Mouse (Mus musculus) ovary, postnatal 10 days (tissue): ENCODE data around the gene Nup62.
A peak's percentile ranks its signal among the peaks of the same experiment; 100 is the strongest.

ENCODE experiments used
- DNase-seq: peaks from one replicate; pipeline ENCODE4 v3.0.0; 2022; ENCODE audit warnings: low spot score

The Nup62 gene

GRCm38 (mm10) chr7:44815721-44816469, at the start of gene Nup62, which contains the start of gene Il4i1:
Nup62 (plus strand) TSS chr7:44816088.
Il4i1 (plus strand) TSS chr7:44816387.
- peak; percentile 98 for DNase-seq

GRCm38 (mm10) chr7:44768129-44768528, 47.8 kb upstream of the Nup62 start:
- DNase-seq = no peak

DNA sequence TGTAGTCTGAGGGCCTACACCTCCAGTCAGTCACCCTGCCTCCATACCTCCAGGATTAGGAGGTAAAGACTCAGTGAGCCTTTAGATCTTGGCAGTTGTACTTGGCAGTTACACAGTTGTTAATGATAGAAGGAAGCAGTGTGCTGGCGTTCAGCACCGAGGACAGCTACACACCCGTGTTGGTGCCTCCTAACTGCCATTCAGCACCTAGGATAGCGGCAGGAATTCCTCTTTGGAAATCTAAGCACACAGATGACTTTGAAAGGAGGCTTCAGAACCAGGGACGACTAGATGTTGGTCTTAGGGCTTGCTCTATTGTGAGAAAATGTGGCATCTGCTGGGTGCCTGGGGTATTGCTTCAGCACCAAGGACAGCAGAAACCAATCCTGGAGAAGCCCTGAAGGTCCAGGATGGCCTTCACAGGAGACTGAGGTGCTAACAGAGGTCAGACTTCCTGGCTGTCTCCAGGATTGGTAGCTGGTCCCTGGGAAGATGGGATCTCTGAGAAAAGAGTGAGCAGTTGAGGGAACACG, 45.8 kb upstream of the Nup62 start:
- DNase-seq = peak; percentile 48

DNA sequence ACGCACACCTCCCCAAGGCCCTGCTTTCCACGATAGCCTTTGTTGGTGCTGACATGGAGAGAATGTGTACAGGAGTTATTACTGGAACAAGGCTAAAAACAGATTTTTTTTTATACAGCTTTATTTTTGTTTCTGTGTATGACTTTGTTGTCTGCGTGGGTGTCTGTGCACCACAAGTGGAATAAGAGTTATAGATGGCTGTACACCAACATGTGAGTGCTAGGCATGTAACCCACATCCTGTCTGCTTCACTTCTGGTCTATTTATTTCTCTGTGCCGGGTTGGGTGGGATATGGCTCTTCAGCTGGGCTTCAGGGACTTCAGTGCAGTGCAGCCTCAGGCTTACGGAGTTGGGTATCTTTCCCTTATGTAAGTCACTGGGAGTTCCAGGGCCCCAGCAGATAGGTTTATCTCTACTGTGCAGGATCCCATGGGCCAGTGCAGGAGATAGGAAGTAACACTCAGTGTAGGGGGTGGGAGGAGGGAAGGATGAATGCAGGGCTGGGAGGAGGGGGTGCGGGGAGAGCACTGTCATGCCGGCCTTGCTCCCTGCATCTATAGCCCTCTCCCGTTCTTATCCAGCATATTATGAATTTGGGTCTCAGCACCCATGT, 43.2 kb upstream of the Nup62 start:
- no peak for DNase-seq

- no peak for DNase-seq
Observed at GRCm38 (mm10) chr7:44776849-44777498, 38.9 kb upstream of the Nup62 start.

- DNase-seq = no peak
Observed at GRCm38 (mm10) chr7:44780101-44780500, 35.8 kb upstream of the Nup62 start.

- no peak for DNase-seq
Observed at GRCm38 (mm10) chr7:44789531-44789930, 26.4 kb upstream of the Nup62 start.

DNA sequence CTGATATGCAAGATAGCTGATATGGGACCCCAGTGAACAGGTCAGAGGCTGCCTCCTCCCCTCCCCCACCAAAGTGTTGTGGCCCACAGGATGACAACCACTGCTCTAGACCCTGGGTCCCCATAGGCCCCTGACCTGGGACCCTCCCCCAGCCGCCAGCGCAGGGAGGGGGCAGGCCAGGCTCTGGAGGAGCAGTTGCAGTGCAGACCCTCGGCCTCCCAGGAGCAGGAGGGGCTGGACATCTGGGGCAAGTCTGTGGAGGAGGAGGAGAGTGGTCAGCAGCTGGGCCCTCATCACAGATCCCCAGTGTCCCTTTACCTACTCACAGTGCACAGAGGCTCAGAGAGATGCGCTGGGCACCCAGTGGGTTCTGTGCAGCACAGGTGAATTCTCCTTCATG, 25.8 kb upstream of the Nup62 start:
- no peak for DNase-seq

DNA sequence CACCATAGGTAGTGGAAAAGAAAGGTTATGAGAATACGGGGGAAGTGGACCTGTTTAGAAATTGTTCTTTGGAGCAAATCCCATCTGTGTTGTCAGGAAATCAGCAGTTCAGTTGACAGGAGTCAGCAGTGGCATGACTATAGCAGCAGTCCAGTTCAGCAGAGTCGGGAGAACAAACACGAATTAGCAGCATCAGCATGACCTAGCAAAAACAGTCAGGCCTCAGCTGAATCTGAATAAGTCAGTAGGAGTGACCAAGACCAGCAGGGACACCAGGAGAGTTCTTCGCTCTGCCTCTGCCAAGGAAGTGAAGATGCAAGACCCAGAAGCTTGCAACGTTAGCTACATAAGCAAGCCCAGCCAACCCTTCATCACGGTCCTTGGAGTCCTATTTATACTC, 23.1 kb upstream of the Nup62 start:
- DNase-seq = no peak

GRCm38 (mm10) chr7:44808927-44809326, 7.0 kb upstream of the Nup62 start:
- DNase-seq = no peak

DNA sequence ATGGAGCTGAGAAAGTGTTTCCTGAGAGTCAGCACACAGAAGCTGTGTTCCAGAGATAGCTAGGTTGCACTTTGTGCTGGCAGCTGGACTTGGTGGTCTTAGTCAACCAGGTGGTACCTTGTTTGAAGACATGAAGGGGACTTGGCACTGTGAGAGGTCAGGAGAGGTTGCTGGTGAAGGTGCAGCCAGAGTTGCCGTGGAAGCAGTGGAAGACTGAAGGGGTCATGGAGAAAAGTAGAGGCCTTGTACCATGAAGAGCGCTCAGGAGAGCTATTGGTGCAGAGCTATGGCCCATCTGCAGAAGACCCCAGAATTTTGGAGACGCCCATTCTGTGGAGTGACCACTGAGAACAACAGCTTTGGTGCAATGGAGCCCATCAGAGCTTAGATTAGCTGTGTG, 6.4 kb upstream of the Nup62 start:
- DNase-seq = no peak

- no peak for DNase-seq
Observed at GRCm38 (mm10) chr7:44810365-44810764, 5.5 kb upstream of the Nup62 start.

DNA sequence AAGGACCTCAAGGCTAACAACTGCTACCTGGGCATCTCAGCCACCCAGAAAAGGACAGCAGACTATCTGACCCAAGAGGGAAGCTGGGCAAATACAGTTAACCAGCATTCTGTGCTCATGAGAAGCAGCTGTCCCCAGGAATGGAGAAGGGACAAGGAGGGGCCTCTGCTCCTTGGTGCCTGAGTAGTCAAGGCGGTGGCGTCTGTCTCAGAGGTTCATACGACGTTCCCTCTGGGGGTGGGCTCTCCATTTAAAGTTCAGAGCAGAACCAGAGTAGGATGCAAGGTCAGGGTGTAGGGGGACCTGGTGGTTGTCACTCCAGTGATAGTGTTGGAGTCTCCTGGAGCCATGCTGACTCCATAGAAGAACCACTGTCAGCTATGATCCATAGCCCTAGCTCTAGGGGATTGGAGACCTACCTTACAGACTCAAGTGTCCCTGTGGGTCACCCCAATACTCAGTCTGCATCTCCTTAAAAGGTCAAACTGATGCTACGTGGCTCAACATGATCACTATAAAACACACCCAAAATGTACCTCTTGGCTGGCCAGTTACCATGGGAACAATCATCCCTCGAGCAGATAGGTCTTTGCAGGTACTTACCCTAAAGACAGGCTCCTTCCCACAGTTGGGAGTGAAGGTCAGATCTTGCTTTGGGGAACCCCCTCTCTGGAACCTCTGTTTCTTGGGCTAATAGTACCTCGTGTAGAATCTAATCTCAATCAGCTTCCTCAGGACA, 4.9 kb upstream of the Nup62 start:
- DNase-seq = no peak

GRCm38 (mm10) chr7:44812651-44813325, 3.1 kb upstream of the Nup62 start:
- no peak for DNase-seq

DNA sequence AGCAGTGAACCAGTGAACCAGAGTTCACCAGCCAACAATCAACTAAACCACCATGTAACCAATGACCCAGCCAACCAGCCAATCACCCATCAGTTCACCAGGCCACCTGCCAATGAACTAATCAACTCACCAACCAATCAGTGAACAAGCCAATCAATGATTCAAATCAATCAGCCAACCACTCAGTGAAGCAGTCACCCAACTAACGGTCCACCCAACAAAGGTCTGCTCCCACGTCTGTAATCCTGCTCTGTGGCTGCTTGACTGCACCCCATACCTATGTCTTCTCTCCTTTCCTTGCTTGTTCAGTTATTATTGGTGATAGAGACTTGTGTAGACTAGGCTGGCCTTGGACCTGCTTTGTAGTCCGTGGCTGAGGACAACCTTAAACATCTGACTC, 1.9 kb upstream of the Nup62 start:
- DNase-seq = no peak

DNA sequence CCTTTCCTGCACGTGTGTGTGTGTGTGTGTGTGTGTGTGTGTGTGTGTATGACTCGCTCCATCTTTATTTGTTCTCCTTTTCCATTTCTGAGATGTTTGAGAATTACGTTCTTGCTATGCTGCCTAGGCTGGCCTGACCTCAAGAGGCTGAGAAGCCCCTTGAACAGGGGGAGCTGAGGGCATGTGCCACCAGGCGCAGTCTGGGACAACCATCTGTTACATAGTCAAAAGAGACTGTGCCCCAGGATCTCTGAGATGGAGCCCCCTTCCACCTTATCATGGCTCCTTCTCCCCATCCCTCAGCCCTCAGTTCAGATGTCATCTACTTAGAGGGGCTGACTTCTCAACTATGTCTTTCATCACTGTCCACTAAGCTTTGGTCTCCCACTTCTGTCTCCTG, 1.5 kb upstream of the Nup62 start:
- no peak for DNase-seq

DNA sequence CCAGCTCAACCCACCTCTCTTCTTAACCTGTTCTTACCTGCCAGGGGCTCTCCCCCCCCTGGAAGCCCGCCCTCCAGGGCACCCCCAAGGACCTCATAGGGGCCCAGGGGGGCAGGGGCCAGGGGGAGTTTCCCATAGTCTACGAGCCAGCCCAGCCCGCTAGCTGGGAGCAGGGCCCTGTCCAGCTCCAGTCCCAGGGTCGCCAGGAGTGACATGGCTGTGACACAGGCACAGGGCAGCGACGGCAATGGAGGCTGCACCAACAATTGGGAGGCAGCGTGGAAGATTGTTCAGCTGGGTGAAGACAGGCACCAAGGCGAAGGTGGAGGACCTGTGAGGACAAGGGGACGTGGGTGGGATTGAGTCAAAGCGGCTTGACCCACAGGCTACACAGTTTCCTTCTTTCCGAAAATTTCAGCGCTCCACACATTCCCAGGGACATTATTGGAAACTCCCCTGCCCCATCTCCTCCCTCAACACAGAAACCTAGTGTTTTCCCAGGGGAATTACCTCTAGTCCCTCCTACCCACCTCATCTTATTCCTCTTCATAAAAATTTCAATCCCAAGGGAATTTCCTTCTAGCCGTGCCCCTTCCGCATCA, 835 bp upstream of the Nup62 start:
- no peak for DNase-seq

- peak; percentile 69 for DNase-seq
Observed at GRCm38 (mm10) chr7:44816470-44817021, 658 bp downstream of the Nup62 start, which contains the start of gene Atf5. Atf5 (minus strand) TSS chr7:44816658.

DNA sequence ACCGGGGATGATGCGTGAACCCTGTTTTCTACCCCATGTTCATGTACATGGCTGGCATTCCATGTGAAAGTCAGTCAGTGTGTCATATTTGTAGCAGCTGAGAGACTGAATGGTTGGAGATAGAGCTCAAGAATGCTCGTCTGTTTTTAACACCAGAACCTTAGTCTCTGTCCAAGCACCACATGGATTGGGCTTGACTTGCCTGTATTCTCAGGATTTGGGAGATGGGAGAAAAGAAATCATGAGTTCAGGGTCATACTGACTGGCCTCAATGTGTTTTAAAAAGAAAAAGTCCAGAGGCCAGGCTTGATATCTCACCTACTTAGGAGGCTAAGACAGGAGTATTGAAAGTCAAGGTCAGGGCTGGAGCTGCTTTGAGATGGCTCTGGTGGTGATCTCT, 1.6 kb downstream of the Nup62 start:
- DNase-seq = no peak

GRCm38 (mm10) chr7:44818164-44818563, 2.3 kb downstream of the Nup62 start:
- DNase-seq = no peak

GRCm38 (mm10) chr7:44818751-44819235, 2.9 kb downstream of the Nup62 start:
- peak; percentile 44 for DNase-seq
